Mouse (Mus musculus) Patski (cell line): ENCODE measurements around the gene Snx29. TPM values are rescaled to one million over a fixed set of nuclear protein-coding genes. Genes with fewer than 3 reads are reported as not detected.

Experiments used
- ATAC-seq: fragments of 100-300 bp; one replicate; pipeline ENCODE4 v1.8.0; 2021
- CTCF ChIA-PET: fragments of 350-600 bp; sonication (Branson Sonifier 250); formaldehyde crosslinking; loops from one replicate; lab custom pipeline; 2022; ENCODE audit warnings: inconsistent platforms; lab: Charles Lee
- POLR2A ChIA-PET: fragments of 350-600 bp; sonication (Branson Sonifier 250); formaldehyde crosslinking; loops from one replicate; lab custom pipeline; 2022; ENCODE audit warnings: antibody characterized with exemption, inconsistent platforms; lab: Charles Lee
- DNase-seq: peaks from one replicate; pipeline ENCODE4 v3.0.0-alpha.2; 2011; ENCODE audit warnings: low read depth, low spot score
- H3K27me3 ChIP-seq: fragments of 371-371 bp; one replicate; pipeline ENCODE4 v1.5.1; 2021
- CTCF ChIP-seq: fragments of 100-300 bp; IDR thresholded peaks from one replicate; pipeline ENCODE4 v1.5.1; 2021
- in situ Hi-C: fragments of 300-500 bp; cut with MboI; formaldehyde crosslinking; loops from 3 replicates; pipeline ENCODE4 v1.11.1; 2018; ENCODE audit warnings: low pct_unique_long_range_greater_than_20kb, mixed read lengths
- polyA plus RNA-seq: library from polyadenylated mRNA; unstranded; gene quantifications from one replicate; pipeline ENCODE4 v1.2.3, GENCODE M21; 2021

The Snx29 gene
- polyA plus RNA-seq, 1 experiment from 2014 or later = 11.9 TPM

DNA sequence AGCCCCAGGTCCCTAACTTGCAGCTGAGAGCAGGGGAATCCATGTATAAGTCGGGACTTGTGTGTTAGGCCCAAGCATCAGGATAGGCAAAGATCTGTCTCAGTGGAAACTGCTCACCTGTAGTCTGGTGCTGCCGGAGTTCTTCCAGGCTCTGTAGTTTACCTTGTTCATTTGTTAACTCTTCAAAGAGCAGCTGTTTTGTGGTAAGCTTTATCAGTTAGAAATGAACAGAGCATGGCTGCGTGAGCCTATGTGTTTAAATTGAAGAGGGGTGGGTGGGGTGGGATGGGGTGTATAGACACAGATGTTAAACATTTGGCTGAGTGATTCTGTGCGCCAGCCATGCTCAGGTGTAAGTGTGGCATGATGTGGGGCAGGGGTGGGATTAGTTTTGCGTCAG, 134.4 kb downstream of the Snx29 start:
- ChIA-PET POLR2A (interaction anchor here (1.5 kb wide), 1 partner anchor 9 kb away, joined by 3 read pairs; no protein-coding TSS in a partner anchor), CTCF (interaction anchor here (1.3 to 2.7 kb wide), 3 partner anchors 10 to 29 kb away, joined by 3 to 14 read pairs (median 4); no protein-coding TSS in a partner anchor)
- no peaks in the 10 kb centered on the region for H3K27me3 ChIP-seq
- in situ Hi-C loops = loop anchor here (25.0 kb wide), 2 partner anchors 355 to 480 kb away; no protein-coding TSS in a partner anchor
- ATAC-seq = no peak
- no peak for TF ChIP-seq CTCF
- no peak for DNase-seq

DNA sequence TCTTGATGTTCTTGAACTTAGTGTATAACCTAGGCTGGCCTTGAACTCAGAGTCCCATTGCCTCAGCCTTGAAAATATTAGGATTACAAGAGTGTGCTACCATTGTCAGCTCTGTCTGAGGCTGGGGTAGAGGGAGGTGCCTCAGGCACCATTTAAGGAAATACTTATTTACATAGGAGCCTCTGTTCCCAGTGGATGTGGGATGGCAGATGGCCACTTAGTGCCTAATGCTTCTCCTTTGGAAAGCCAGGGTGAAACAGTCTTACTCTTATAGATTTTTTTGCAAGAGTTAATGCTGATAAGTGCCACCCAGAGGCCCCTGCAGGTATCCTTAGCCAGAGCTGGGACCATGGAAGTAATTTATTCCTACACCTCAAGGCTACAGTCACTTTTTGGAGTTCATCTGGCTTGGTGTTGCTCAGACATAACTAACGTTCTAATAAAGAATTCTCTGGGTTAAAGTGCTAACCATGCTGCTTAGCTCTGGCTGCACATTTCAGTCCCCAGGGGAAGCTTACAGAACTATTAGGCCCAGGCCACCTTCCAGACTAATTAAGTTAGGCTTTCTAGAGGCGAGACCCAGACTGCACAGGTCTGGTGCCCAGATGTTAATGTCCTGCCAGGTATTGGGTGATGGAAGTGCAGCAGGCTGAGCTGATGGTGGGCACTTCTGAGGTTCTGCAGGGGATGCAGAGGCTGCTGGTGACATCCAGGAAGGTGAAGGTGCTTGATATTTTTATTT, 135.1 kb downstream of the Snx29 start:
- POLR2A ChIA-PET = interaction anchor here (1.5 kb wide), 1 partner anchor 8 kb away, joined by 3 read pairs; no protein-coding TSS in a partner anchor
- ATAC-seq = no peak
- no peak for TF ChIP-seq CTCF
- CTCF ChIA-PET = interaction anchor here (1.3 to 2.2 kb wide), 3 partner anchors 11 to 30 kb away, joined by 3 to 5 read pairs (median 4); no protein-coding TSS in a partner anchor
- in situ Hi-C loops = loop anchor here (25.0 kb wide), 2 partner anchors 355 to 480 kb away; no protein-coding TSS in a partner anchor
- no peak for DNase-seq
- no peaks in the 10 kb centered on the region for H3K27me3 ChIP-seq

DNA sequence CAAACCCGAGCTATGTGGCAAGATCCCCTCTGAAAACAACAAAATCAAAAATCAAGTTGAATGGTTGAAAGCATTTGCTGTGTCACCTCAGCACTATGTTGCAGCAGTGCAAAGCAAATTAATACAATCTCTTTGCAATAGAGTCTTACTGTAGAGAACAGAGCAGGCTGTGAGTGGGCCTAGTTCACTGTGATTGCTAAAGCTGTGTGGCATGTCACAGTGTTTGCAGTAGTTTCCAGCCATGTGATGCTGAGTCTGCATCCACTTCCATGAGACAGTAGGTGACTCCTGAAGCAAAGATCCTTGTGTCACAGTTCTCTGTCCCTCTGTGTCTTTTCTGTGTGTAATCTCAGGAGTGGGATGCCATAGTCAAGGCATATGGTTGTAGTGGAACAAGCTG, 137.5 kb downstream of the Snx29 start:
- ATAC-seq = no peak
- CTCF ChIA-PET = no interaction called here

DNA sequence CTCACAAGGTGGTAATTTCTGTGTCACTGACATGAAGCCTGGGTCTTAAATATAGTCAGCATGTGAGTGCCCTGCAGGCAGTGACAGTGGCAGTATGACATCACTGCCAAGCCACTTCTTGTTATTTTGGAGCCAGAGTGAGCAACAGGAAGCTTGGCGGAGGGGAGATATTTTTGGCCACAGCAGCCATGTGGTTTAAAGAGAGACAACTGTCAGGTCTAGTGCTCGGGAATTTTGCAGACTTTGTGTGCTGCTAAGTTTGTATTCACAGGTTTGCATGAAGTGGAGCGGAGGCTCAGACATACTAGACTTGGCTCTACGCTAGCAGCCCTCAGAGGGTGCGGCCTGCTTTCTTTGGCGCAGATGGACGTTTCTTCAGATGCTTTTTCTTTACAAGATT, 138.9 kb downstream of the Snx29 start:
- no peak for ATAC-seq

More for the DNA sequence above, 137.5 kb downstream of the Snx29 start:
- no peaks in the 10 kb centered on the region for H3K27me3 ChIP-seq
- no peak for DNase-seq
- POLR2A ChIA-PET = no interaction called here
- TF ChIP-seq CTCF = no peak
- in situ Hi-C loops = loop anchor here (10.0 to 25.0 kb wide), 3 partner anchors 235 to 477 kb away; no protein-coding TSS in a partner anchor

DNA sequence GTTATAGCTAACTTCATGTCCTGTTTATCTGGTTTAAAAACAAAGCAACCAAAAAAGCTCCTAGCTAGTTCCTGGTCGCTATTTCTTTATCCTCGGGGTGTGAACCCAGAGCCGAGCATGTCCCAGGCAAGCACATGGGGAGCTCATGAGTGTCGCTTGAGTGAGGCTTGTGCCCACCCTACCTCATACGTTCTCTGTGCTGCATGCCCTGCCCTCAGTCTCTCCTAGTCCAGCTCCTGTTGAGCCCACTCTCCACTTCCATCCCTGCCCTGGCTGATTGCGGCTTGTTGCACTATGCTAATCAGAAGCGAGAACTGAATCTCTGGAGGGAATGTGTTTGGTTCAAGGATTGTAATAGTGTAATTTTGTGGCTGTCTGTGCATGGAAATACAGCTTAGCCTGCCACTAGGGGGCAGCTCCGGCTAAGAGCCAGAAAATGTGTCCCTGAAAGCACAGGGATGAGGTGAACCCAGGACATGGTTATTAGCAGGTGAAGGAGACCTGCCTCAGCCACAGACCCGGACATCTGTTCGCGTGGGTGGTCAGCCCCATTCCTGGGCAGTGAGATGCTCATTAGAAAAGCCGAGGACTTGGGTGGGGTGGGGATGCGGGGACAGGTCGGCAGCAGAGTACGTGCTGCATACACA, 145.9 kb downstream of the Snx29 start:
- POLR2A ChIA-PET = interaction anchor here (0.7 to 2.5 kb wide), 2 partner anchors 37 to 379 kb away, joined by 3 to 11 read pairs; no protein-coding TSS in a partner anchor
- no peaks in the 10 kb centered on the region for H3K27me3 ChIP-seq
- CTCF ChIA-PET = interaction anchor here (0.7 to 3.5 kb wide), 18 partner anchors 10 to 201 kb away, joined by 3 to 30 read pairs (median 4); no protein-coding TSS in a partner anchor
- in situ Hi-C loops = loop anchor here (5.0 to 25.0 kb wide), 4 partner anchors 134 to 469 kb away; no protein-coding TSS in a partner anchor
- ATAC-seq (peak; percentile 37), DNase-seq (no peak)
- no peak for TF ChIP-seq CTCF

More for the DNA sequence above, 138.9 kb downstream of the Snx29 start:
- DNase-seq = no peak
- POLR2A ChIA-PET = interaction anchor here (0.6 kb wide), 1 partner anchor 454 kb away, joined by 4 read pairs; no protein-coding TSS in a partner anchor
- H3K27me3 ChIP-seq = no peaks in the 10 kb centered on the region
- TF ChIP-seq CTCF = no peak
- in situ Hi-C loops = loop anchor here (10.0 to 25.0 kb wide), 3 partner anchors 233 to 476 kb away; no protein-coding TSS in a partner anchor
- CTCF ChIA-PET = no interaction called here

DNA sequence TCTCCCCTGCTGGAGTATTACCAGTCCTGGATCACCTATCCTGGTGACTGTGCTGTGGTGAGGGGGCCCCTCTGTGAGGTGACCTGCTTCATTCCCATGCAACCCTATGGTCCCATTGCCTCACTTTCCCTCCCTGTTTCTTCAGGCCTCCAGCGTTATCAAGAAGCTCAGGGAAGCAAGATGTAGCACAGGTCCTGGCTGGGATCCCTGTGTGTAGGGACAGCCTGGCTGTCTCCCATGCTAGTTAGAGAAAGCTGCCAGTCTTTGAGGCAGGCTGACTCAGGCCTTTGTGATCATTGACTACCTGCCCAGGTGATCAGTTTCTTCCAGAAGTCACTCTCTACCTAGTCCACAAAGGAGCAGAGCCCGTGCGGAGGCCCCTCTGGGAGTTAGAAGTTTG, 146.8 kb downstream of the Snx29 start:
- ChIA-PET CTCF (interaction anchor here (1.2 to 3.5 kb wide), 5 partner anchors 30 to 134 kb away, joined by 4 to 30 read pairs (median 7); no protein-coding TSS in a partner anchor), POLR2A (interaction anchor here (0.7 to 2.5 kb wide), 2 partner anchors 36 to 379 kb away, joined by 3 to 11 read pairs; no protein-coding TSS in a partner anchor)
- no peaks in the 10 kb centered on the region for H3K27me3 ChIP-seq
- DNase-seq (no peak), ATAC-seq (no peak)
- no peak for TF ChIP-seq CTCF
- in situ Hi-C loops = loop anchor here (5.0 to 25.0 kb wide), 4 partner anchors 133 to 468 kb away; no protein-coding TSS in a partner anchor

DNA sequence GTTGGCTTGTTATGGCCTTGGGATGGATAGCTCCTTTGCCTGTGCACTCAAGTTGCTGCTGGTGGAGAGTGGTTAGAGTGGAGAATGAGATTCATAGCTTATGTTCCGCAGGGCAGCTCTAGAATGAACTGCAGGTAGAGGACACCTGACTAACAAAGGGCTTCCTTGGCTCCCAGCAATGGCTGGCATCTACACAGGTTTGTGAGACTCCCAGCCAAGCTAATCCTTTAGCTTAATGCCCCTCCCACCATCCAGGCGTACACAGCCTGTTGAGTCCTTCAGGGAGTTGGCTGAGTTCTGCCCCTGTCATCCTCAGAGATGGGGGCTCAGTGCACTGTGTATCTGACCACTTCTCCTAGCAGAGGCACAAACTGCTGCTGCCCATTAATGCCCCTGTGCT, 148.5 kb downstream of the Snx29 start:
- DNase-seq (no peak), ATAC-seq (no peak)
- no peaks in the 10 kb centered on the region for H3K27me3 ChIP-seq
- ChIA-PET POLR2A (interaction anchor here (2.5 kb wide), 1 partner anchor 34 kb away, joined by 11 read pairs; no protein-coding TSS in a partner anchor), CTCF (interaction anchor here (3.5 kb wide), 1 partner anchor 29 kb away, joined by 30 read pairs; no protein-coding TSS in a partner anchor)
- no peak for TF ChIP-seq CTCF
- in situ Hi-C loops = loop anchor here (5.0 to 25.0 kb wide), 4 partner anchors 36 to 466 kb away; no protein-coding TSS in a partner anchor

DNA sequence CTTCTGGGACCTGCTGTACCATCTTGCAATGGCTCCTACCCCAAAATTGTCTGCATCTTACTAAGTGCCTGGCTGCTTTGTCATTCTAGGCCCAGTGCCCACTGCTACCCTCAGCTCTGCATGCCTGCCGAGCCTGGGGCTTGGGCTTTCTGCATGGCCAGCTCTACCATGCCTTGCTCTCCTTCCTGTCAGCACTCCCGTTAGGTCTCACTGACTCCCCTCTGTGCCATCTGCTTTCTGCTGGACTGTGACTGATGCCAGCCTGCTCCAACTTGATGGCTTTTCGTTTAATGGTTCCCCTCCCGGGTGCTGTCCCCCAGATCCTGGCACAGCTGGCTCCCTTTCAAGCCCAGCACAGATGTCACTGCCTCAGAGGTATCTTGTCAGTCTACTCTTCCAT, 150.1 kb downstream of the Snx29 start:
- ChIA-PET POLR2A (interaction anchor here (0.8 to 4.0 kb wide), 3 partner anchors 28 to 116 kb away, joined by 3 to 29 read pairs (median 4); no protein-coding TSS in a partner anchor), CTCF (interaction anchor here (1.9 to 4.5 kb wide), 2 partner anchors 24 to 27 kb away, joined by 7 to 36 read pairs; no protein-coding TSS in a partner anchor)
- TF ChIP-seq CTCF = no peak
- peak; percentile 57 for DNase-seq
- H3K27me3 ChIP-seq = no peaks in the 10 kb centered on the region
- in situ Hi-C loops = loop anchor here (5.0 to 25.0 kb wide), 4 partner anchors 34 to 464 kb away; no protein-coding TSS in a partner anchor
- peak; percentile 61 for ATAC-seq

DNA sequence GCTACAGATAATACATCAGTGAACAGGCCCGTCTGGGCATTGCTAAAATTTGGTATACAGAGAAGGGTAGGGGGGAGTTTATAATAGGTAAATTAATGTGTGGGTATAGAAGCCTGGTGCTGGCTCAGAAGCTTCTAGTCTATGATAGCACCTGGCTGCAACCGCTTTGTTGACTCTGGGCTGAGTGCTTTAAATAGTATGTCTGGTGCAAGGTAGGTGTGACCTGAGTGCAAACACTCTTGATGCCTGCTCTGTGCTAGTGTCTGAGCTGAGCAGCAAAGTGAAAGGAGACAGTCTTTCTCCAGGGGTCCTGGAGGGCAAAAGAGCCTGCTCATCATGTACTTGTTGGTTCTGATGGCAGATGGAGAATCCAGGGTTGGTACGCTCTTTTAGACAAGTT, 150.8 kb downstream of the Snx29 start:
- no peak for ATAC-seq
- TF ChIP-seq CTCF = no peak
- H3K27me3 ChIP-seq = no peaks in the 10 kb centered on the region
- ChIA-PET CTCF (interaction anchor here (0.8 to 4.5 kb wide), 4 partner anchors 23 to 34 kb away, joined by 3 to 36 read pairs (median 5); no protein-coding TSS in a partner anchor), POLR2A (interaction anchor here (0.8 to 4.0 kb wide), 3 partner anchors 27 to 116 kb away, joined by 3 to 29 read pairs (median 4); no protein-coding TSS in a partner anchor)
- in situ Hi-C loops = loop anchor here (5.0 to 25.0 kb wide), 4 partner anchors 34 to 464 kb away; no protein-coding TSS in a partner anchor
- DNase-seq = no peak
